Mouse (Mus musculus) retina, embryonic 14.5 days (tissue): ENCODE results near the gene Btbd9.

ENCODE experiments used
- DNase-seq: peaks from one replicate; pipeline ENCODE4 v3.0.0-alpha.2; 2015; ENCODE audit warnings: low spot score

Btbd9 gene

DNA sequence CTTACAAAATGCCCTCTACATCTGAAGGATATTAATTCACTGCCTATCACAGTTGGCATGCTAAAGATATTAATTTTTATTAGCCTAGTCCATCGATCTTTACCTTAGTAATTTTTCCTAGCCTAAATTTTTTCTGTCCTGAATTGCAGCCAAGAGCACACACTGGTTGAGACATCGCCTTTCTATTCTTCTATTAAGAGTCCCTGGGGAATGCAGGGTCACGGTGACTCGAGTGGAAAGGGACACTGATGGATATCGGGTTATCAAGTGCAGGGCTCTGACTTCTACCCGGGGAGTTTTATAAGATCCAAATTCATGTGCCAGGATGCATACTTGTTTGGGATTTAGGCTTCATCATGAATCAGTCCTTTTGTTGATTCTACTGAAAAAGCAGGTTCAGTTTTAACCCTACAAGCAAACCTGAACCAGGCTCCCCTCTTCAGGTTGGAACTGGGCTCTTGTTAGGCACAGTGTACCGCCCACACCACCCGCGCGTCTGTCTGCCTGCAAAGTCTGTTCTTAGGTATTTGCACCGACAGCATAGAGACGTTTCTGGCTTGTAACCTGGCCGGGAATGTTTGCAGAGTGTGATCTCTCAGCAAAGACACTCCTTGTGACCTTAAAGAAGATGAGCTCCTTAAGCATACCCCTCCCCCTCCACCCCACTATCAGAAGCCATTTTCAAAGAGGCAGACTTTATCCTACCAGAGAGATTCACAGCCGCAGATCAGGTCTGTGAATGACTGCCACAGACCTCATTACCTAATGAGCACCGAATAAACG is 297.5 kb downstream of the Btbd9 start:
- DNase-seq: peak; percentile 17

DNA sequence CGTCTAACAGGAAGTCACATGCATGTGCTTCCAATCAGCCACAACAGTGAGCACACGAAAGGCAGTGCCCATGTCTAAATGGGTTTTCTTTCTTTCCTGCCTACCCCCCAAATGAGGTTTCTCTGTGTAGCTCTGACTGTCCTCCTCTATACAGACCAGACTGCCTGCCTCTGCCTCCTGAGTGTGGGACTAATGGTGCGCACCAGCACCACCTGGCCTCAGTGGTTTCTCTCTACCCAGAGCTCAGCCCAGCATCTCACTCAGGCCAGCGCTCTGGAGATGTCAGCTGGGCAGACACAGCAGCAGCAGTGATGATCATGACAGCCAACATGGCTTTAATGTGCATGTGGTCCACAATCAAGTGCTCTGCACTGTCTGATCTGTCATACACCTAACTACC is 299.8 kb downstream of the Btbd9 start:
- DNase-seq: no peak

GRCm38 (mm10) chr17:30272769-30273168 is 303.5 kb downstream of the Btbd9 start:
- DNase-seq: no peak

GRCm38 (mm10) chr17:30269136-30270063 is 306.9 kb downstream of the Btbd9 start:
- DNase-seq: no peak

DNA sequence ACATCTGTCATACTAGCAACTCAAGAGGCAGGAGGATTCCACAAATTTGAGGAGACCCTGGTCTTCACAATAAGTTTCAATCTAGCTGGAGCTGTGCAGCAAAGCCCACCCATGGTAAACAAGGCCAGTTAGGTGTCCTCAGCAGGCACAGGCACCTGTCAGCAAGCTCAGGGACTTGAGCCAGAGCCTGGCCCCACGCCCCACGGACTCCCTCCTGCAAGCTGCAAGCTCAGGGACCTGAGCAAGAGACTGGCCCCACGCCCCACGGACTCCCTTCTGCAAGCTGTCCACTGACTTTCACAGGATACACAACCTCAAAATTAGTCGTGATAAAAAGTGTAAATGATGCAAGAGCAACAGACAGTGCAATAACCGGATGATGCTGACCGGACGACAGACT is 307.8 kb downstream of the Btbd9 start:
- no peak for DNase-seq

DNA sequence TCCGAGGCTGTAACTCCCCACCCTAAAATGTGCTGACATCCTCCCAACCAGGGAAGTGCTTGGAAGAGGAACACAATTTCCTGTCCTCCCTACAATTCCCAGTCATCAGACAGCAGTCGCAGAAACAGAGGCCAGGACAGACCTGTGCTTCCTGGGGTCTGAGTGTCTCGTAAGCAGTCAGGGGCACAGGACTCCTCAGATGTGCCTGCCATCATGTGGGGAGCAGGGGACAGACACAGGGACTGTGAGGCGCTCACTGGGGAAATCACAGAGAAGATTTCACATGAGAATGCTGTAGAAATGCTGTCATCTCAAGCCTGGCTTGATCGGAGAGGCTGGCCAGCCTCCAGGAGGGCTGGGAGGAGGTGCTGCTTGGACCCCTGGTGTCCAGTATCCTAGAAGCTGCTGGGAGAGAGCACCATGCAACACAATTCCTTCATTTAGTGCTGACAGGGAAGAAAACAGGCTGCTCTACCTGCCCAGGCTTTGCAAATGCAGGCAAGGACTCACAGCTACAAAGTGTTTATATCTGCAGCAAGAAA is 308.8 kb downstream of the Btbd9 start:
- no peak for DNase-seq

GRCm38 (mm10) chr17:30263535-30263934 is 312.8 kb downstream of the Btbd9 start:
- no peak for DNase-seq

GRCm38 (mm10) chr17:30262943-30263342 is 313.3 kb downstream of the Btbd9 start:
- no peak for DNase-seq

DNA sequence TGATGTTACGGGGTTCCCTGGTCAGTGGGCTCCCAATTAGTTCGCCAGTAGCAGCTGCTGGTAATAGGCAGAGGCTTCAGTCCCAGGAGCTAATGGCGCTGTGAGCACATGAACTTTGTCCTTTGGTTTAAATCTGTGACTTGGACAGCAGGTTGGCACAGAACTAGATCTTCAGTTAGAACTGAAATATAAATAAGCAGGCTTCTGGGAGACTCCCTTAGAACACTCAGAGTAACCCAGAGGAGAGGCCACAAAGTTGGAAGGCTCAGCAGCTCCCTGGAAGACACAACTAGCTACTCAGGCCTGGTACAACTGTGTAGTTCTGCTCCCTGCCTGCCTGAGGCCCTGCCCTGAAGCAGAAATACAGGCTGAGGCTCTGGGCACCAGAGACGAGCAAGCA is 313.8 kb downstream of the Btbd9 start:
- DNase-seq: no peak

GRCm38 (mm10) chr17:30261983-30262340 is 314.3 kb downstream of the Btbd9 start:
- DNase-seq: no peak

DNA sequence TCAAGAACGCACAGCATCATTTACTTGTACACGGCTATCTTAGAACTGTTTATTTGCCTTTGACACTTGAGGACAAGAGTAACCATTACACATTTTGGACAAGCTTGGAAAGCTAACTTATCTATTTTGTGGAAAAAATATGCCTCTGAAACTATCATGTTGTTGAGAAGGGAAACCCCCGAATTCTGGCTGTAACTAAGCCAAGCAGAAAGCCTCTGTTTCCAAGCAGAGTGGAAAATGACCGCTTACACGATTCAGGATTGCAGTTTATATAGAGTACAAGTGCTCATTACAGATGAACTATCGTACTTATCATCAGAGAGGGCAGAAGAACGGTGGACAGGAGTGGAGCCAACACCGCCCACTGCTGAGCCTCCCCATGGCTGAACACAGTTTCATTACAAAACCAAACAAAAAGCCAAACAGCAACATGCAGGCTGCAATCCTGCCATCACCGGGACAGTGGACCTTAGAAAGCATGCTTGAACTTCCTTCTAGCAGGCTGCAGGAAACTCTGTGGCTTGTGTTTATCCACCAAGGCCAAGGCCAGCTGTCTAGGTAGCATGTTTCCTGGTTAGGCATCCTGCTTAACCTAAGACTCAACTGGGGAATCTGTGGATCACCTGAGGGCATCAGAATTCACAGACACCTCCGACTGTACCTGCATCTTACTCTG is 314.8 kb downstream of the Btbd9 start:
- DNase-seq: no peak

DNA sequence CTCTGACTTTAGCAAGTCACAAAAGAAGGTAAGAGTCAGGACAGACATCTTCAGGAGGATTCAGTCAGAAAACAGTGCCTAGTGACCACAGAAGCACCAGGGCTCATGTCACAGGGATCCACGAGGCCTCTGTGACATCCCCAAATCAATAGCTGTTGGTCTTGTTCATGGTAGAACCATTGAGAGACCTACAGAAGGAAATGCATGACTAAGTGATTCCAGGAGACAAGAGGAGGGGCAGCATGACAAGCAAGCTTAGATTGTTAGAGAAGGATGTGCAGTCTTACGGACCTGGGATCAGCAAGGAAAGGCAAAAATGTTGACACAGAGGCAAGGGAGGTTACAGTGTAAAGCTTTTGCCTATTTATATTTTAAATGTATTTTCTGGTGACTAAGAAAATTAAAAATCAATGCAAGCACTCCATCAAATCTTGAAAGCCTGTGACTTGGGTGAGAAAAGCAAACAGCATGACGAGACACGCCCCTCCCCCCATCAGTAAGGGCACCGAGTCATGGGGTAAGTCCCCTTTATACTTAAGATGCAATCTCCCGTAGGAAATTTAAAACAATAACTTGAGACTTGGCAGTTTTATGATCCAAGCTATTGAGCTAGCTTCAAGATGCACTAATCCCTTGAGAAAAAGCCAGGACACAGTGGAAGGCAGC is 315.5 kb downstream of the Btbd9 start:
- no peak for DNase-seq

- no peak for DNase-seq
Observed at GRCm38 (mm10) chr17:30259938-30260337, 316.4 kb downstream of the Btbd9 start.

GRCm38 (mm10) chr17:30258480-30258879 is 317.8 kb downstream of the Btbd9 start:
- no peak for DNase-seq

- no peak for DNase-seq
Observed at GRCm38 (mm10) chr17:30255928-30256560, 320.2 kb downstream of the Btbd9 start.

DNA sequence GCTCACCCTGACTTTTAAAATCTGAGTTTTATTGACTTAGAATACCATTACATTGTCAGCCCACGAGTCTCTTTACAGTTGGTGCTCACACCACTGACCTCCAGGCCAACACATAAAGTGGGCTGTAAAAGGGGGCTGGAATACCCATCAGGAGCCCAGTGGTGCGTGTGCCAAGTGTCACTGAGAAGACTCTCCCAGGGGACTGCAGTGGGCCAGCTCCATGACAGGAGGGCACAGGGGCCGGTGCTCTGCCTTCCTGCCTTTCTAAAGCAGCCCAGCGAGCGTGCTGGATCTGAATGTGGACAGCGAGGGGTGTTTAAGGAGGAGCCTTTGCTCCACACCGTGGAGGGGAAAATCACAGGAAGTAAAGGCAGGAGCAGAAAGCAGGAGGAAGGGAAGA is 322.4 kb downstream of the Btbd9 start:
- DNase-seq: peak; percentile 49

DNA sequence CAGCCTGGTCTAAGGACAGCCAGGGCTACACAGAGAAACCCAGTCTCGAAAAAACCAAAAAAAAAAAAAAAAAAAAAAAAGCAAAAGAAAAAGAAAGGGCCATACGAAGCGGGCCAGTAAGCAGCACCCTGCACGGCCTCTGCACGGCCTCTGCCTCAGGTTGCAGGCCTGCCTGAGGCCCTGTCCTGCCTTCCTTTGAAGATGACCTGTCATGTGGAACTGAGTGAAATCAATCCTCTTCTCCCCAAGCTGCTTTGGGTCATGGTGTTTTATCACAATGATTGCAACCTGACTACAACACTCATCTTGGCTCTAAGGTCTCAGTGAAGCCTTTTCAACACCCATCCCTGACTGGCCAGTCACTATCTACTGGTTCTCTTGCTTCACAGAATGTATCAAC is 323.3 kb downstream of the Btbd9 start:
- DNase-seq: no peak

DNA sequence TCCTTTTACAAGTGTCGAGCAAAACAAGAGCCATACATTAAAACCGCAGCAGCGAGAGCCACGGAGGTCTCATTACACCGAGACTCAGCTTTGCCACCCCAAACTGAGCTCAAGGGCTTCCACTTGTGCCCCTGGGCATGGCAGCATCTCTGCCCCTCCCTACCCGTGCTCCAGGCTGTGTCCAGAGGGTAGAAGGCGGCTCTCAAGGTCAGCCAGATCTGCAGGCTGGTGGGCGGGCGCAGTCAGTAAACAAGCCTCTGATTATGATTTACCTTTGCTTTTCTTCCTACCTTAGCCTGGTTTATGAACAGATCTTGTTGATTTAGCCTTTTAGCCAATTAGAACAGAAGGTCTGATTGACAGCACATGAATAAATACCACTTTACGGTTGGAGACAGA is 331.0 kb downstream of the Btbd9 start:
- DNase-seq: no peak

GRCm38 (mm10) chr17:30244651-30245307 is 331.5 kb downstream of the Btbd9 start:
- DNase-seq: no peak

- no peak for DNase-seq
Observed at GRCm38 (mm10) chr17:30243540-30243939, 332.7 kb downstream of the Btbd9 start.

DNA sequence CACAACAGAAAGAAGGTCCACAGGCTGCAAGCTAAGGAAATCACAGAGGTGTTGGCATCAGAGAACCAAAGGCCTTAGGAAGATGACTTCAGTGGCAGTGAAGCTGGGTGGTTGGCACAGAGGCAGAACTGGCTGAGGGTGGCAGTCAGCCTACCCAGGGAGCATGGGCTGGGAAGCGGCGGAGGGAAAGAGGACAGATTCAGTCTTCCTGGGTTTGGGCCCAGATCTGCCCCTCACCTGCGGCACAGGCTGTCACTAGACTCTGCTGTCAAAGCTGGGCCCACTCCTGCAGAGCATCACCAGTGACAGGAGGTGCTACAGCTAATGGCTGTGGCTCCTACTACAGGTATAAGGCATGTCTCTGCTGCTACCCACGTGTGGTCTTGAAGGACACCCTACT is 333.6 kb downstream of the Btbd9 start:
- no peak for DNase-seq
